Mouse (Mus musculus): ENCODE data around the gene Upp1. TPM values are rescaled to one million over a fixed set of nuclear protein-coding genes. Genes with fewer than 3 reads are reported as not detected.

The Upp1 gene
- polyA plus RNA-seq, 1 experiment, result 4.7 TPM

- no peak for DNase-seq (ENCODE audit: low spot score)
These were observed 42.0 kb downstream of the Upp1 start for GRCm38 (mm10) chr11:9159953-9160352.

GRCm38 (mm10) chr11:9167331-9167730 lies 49.4 kb downstream of the Upp1 start:
- no peak for DNase-seq (ENCODE audit: low spot score)

- no peak for DNase-seq (ENCODE audit: low spot score)
These were observed 63.6 kb downstream of the Upp1 start for GRCm38 (mm10) chr11:9181477-9181876.

Other genes with a start within 250 kb of the Upp1 start
- 0.01 and 0.03 TPM in 2 replicates for gene Pkd1l1, start 144.8 kb upstream of the Upp1 start, polyA plus RNA-seq (2012; rRNA removed)
- 8.7 and 9.3 TPM in 2 replicates for gene Hus1, start 106.9 kb upstream of the Upp1 start, polyA plus RNA-seq (2012; rRNA removed)
- gene Gm11992, start 69.5 kb upstream of the Upp1 start, polyA plus RNA-seq (2012; rRNA removed), result 0.49 and 0.77 TPM in 2 replicates
- 0.14 TPM in 1 of 2 replicates, not detected in the other for gene Sun3, start 69.1 kb upstream of the Upp1 start, polyA plus RNA-seq (2012; rRNA removed)
- gene Abca13, start 73.8 kb downstream of the Upp1 start, polyA plus RNA-seq (2012; rRNA removed), result under 0.01 and 0.01 TPM in 2 replicates

All from urinary bladder, adult 2 months (tissue).